Mouse (Mus musculus): ENCODE results near the gene Oxnad1.

- peak; percentile 31; the same call in 1 of the 2 replicates for TF ChIP-seq CTCF (IDR thresholded peaks at IDR 0.05; ENCODE audit: borderline replicate concordance, insufficient read depth, low read depth, low read length)
- no peak for TF ChIP-seq POLR2A (IDR thresholded peaks at IDR 0.05; ENCODE audit: borderline replicate concordance, insufficient read depth, low read length)
Observed at GRCm38 (mm10) chr14:32056675-32057074, 28.5 kb upstream of the Oxnad1 start.
